Mouse (Mus musculus) central nervous system, embryonic 11.5 days (tissue): Measurements from ENCODE around the gene Vmn1r203. TPM values are rescaled to one million over a fixed set of nuclear protein-coding genes. Genes with fewer than 3 reads are reported as not detected.

Source experiments
- polyA plus RNA-seq: library from polyadenylated mRNA; depleted of rRNA; stranded (reverse); fragments of >200 nt; gene quantifications from 2 replicates; pipeline ENCODE4 v1.2.3, GENCODE M21; 2012; rRNA removed

The Vmn1r203 gene
- not detected in 2 replicates for polyA plus RNA-seq

GRCm38 (mm10) chr13:22517814-22518213 lies at the start of gene Vmn1r203:
Gene Vmn1r203 (plus strand): TSS chr13:22518114.

GRCm38 (mm10) chr13:22471623-22472022 lies 46.3 kb upstream of the Vmn1r203 start, which contains the start of gene Vmn1r201:
Gene Vmn1r201 (plus strand): TSS chr13:22471923.

GRCm38 (mm10) chr13:22505281-22505680 lies 12.6 kb upstream of the Vmn1r203 start, which contains the start of gene Vmn1r202:
Gene Vmn1r202 (minus strand): TSS chr13:22505381.

GRCm38 (mm10) chr13:22552898-22553297 lies 35.0 kb downstream of the Vmn1r203 start, which contains the start of gene Vmn1r204:
Gene Vmn1r204 (plus strand): TSS chr13:22553198.

Other genes starting within 250 kb of the Vmn1r203 start
- not detected in 2 replicates for gene Vmn1r195, start 247.6 kb upstream of the Vmn1r203 start, polyA plus RNA-seq
- not detected in 2 replicates for gene Vmn1r196, start 228.2 kb upstream of the Vmn1r203 start, polyA plus RNA-seq
- gene Vmn1r197, start 193.5 kb upstream of the Vmn1r203 start, polyA plus RNA-seq, result not detected in 2 replicates
- gene Vmn1r198, start 167.8 kb upstream of the Vmn1r203 start, polyA plus RNA-seq, result not detected in 2 replicates
- not detected in 2 replicates for gene Vmn1r199, start 138.3 kb upstream of the Vmn1r203 start, polyA plus RNA-seq
- not detected in 2 replicates for gene Vmn1r200, start 127.7 kb upstream of the Vmn1r203 start, polyA plus RNA-seq
- not detected in 2 replicates for gene Vmn1r201, start 46.2 kb upstream of the Vmn1r203 start, polyA plus RNA-seq
- not detected in 2 replicates for gene Vmn1r202, start 12.7 kb upstream of the Vmn1r203 start, polyA plus RNA-seq
- not detected in 2 replicates for gene Vmn1r204, start 35.1 kb downstream of the Vmn1r203 start, polyA plus RNA-seq
- gene Vmn1r205, start 74.9 kb downstream of the Vmn1r203 start, polyA plus RNA-seq, result not detected in 2 replicates
- not detected in 2 replicates for gene Vmn1r206, start 106.1 kb downstream of the Vmn1r203 start, polyA plus RNA-seq
- gene Vmn1r207-ps, start 211.5 kb downstream of the Vmn1r203 start, polyA plus RNA-seq, result not detected in 2 replicates